Mouse (Mus musculus) v-Abl transformed pro-B cells (cell line): ENCODE measurements around the gene Fam117a.

Experiments used
- in situ Hi-C, 2 experiments: fragments of 400-800 bp; cut with MboI; formaldehyde crosslinking; loops; one replicate each; pipeline ENCODE4 v1.15.1; 2025; ENCODE audit not compliant: unreplicated experiment in 2 of 2

Gene Fam117a

GRCm38 (mm10) chr11:95405771-95406170 is 69.0 kb downstream of the Fam117a start:
- in situ Hi-C loops, result loop anchor here in 1 of 2 experiments (25.0 kb wide), 1 partner anchor 257 kb away; the partner anchor contains the start of gene Phb

DNA sequence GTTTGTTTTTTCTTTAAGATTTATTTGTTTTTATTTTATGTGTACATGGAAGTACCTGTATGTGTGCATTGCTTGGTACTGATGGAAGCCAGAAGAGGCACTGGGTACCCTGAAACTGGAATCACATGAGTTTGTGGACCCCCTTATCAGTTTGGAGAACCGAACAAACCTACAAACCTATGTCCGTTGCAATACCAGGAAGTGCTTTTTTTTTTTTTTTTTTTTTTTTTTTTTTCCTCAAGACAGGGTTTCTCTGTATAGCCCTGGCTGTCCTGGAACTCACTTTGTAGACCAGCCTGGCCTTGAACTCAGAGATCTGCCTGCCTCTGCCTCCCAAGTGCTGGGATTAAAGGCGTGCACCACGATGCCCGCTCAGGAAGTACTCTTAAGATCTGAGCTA is 69.6 kb downstream of the Fam117a start:
- in situ Hi-C loops, result loop anchor here in 1 of 2 experiments (25.0 kb wide), 1 partner anchor 256 kb away; the partner anchor contains the start of gene Phb

- in situ Hi-C loops, result loop anchor here in 1 of 2 experiments (25.0 kb wide), 1 partner anchor 253 kb away; the partner anchor contains the start of gene Phb
These were observed 72.8 kb downstream of the Fam117a start for GRCm38 (mm10) chr11:95409450-95410112.

DNA sequence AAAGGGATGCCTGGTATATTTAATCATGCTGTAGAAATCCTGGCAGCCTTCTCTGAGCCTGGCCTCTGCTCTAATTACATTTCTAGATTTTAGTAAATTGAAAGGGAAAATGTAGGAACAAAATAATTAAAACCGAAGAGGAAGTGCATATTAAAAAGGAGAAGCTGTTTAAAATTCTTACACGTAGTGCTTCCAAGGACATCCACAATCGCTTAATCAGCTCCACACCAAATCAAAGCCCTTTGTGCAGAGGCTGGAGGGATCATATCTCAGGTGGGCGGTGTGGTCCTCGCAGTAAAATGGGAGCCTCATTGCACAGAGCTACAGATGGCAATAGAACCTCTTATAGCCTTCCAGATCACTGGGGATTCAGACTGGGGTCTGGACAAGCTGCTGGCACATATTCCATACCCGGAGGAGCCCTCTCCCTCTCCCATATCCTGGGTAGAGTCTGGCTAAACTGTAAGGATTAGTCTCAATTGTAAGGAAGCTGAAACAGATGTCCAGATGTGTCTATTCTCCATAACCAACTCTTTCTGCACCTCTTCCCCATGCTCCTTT is 74.7 kb downstream of the Fam117a start:
- in situ Hi-C loops, result loop anchor here in 1 of 2 experiments (25.0 kb wide), 1 partner anchor 251 kb away; the partner anchor contains the start of gene Phb

- in situ Hi-C loops, result loop anchor here in 1 of 2 experiments (25.0 kb wide), 1 partner anchor 250 kb away; the partner anchor contains the start of gene Phb
These were observed 75.8 kb downstream of the Fam117a start for GRCm38 (mm10) chr11:95412615-95413014.

GRCm38 (mm10) chr11:95413641-95414535 is 77.1 kb downstream of the Fam117a start, which contains the start of gene Spop:
Gene Spop (plus strand): TSS chr11:95414080.
- in situ Hi-C loops, result loop anchor here in 1 of 2 experiments (25.0 kb wide), 1 partner anchor 248 kb away; the partner anchor contains the start of gene Phb

DNA sequence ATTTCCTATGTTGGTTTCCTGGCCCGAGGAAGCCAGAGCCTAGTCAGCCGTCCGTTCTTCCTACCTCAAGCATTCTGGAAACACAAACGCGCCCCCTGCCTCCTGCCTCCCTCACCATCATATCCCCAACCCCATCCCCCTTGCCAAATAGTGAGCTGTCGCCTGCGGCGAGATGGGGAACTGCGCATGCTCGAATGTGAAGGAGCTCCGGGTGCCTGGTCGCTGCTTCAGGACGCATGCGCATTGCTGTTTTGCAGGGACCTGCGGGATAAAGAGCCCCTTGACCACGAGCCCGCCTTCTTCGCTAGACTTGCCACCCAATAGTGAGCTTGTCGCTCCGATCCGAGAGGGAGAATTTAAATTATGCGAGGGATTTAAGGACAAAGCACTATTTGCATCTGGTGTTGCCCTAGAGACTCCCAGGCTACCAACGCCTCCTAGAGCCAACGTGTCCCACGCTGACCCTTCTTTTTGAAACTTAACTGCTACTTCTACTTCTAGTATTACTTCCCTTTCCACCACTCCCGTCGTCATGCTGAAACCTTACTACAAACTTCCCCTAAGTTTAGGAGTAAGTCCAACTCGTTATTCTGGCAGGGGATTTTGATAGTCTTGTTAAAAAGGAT is 77.8 kb downstream of the Fam117a start:
- in situ Hi-C loops, result loop anchor here in 1 of 2 experiments (25.0 kb wide), 1 partner anchor 248 kb away; the partner anchor contains the start of gene Phb

DNA sequence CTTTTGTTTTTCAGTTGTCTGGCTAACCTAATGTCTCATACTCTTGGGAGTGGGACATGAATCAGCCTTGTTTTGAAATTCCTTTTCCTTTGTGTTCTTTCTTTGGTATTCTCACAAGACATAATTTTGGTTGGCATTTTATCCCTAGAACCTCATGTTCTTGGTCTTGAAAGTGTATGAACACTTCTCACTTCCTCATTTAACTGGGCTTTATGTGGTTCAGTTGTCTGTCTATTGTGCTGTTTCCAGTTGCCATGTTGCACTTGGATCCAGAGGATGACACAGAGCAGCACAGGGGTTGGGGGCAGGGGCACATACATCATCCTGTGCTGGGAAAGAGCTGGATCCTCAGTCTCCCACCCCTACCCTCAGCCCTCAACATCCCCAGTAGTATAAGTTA is 79.1 kb downstream of the Fam117a start:
- in situ Hi-C loops, result loop anchor here in 1 of 2 experiments (25.0 kb wide), 1 partner anchor 246 kb away; the partner anchor contains the start of gene Phb

GRCm38 (mm10) chr11:95417341-95417740 is 80.5 kb downstream of the Fam117a start:
- in situ Hi-C loops, result loop anchor here in 1 of 2 experiments (25.0 kb wide), 1 partner anchor 245 kb away; the partner anchor contains the start of gene Phb

GRCm38 (mm10) chr11:95420880-95421435 is 84.1 kb downstream of the Fam117a start:
- in situ Hi-C loops, result loop anchor here in 1 of 2 experiments (25.0 kb wide), 1 partner anchor 241 kb away; the partner anchor contains the start of gene Phb

DNA sequence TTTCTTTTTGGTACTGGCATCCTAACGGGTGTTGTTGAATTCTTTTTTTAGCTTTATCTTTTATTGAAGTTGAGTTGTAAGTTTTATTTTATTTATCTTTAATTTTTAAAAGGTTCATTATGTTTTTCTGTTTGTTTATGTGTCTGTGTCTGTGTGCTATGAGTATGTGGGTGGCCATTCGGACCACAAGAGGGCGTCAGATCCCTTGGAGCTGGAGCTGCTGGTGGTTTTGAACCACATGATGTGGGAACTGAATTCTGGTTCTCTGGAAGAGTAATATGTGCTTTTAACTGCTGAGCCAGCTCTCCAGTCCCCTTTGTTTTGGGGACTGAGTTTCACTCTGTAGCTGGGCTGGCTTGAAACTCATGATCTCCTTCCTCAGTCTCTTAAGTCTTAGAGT is 86.7 kb downstream of the Fam117a start:
- in situ Hi-C loops, result loop anchor here in 1 of 2 experiments (25.0 kb wide), 1 partner anchor 239 kb away; the partner anchor contains the start of gene Phb

DNA sequence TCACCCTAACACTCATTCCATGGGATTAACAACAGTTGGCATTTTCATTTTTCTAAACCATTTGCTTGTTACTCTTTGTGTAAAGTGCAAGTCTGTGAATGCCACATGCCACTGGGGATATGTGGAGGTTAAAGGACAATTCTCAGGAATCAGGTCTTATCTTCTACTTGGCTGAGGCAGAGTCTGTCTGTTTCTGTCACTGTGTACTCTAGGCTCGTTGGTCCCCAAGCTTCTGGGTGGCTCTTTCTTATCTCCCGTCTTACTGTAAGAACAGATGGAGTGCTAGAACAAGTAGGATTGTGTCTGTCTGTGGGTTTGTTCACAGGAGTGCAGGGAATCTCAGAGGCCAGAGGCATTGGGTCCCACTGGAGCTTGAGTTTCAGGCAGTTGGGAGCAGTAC is 94.5 kb downstream of the Fam117a start:
- in situ Hi-C loops, result loop anchor here (5.0 kb wide), 1 partner anchor 34 kb away; no protein-coding TSS in a partner anchor
